Mouse (Mus musculus): ENCODE data around the gene Rhot2. TPM values are rescaled to one million over a fixed set of nuclear protein-coding genes. Genes with fewer than 3 reads are reported as not detected.

The Rhot2 gene
- polyA plus RNA-seq, 1 experiment = 62.1 TPM

GRCm38 (mm10) chr17:25802825-25803517, 41.7 kb downstream of the Rhot2 start:
- 17% methylated on average over 10 of the region's 10 CpGs for WGBS
- H3K27me3 ChIP-seq (ENCODE audit: control insufficient read depth, insufficient read depth, low read length) = no peaks in the 10 kb centered on the region
- TF ChIP-seq CTCF (IDR thresholded peaks at IDR 0.05; ENCODE audit: extremely low read depth, insufficient read depth, insufficient read length, insufficient replicate concordance) (no peak), POLR2A (IDR thresholded peaks at IDR 0.05; ENCODE audit: low read depth, low read length) (no peak)
- DNase-seq (ENCODE audit: low read depth in 1 of 2, low spot score in 2 of 2) = no peak
- H3K36me3 ChIP-seq (ENCODE audit: control insufficient read depth, insufficient read depth, low read length) = no peaks in the 10 kb centered on the region
- no peak overlapping the region for H3K4me3 ChIP-seq (ENCODE audit: extremely low read depth, insufficient read depth, insufficient read length)
- H3K27ac ChIP-seq (ENCODE audit: insufficient read depth, low read length) = no peak overlapping the region
- H3K4me1 ChIP-seq (ENCODE audit: control insufficient read depth, insufficient read depth, insufficient read length) = no peaks in the 10 kb centered on the region

DNA sequence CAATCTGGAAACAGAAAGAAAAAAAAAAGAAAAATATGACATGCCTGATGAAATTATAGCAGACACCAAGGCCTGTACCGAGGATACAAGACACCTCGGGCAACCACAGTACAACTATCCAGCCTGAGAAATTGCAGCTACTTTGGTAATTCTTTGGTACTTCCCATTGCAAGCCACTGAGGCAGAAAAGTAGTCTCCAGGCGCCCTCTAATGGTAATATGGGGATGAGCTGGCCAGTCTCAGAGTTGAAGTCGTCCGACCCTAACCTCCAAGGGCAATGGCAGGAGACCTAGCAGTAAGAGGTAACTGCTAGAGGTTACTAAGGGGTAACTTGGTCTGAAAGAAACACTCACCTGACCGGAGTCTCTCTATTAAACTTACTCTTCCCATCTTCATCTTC, 43.6 kb downstream of the Rhot2 start:
- 5% methylated on average over 6 of the region's 6 CpGs for WGBS
- Histone ChIP-seq H3K27me3 (ENCODE audit: control insufficient read depth, insufficient read depth, low read length) (no peaks in the 10 kb centered on the region), H3K27ac (ENCODE audit: insufficient read depth, low read length) (no peak overlapping the region), H3K4me1 (ENCODE audit: control insufficient read depth, insufficient read depth, insufficient read length) (peaks cover 3% of the 10 kb centered on the region; the same call in 1 of the 2 replicates), H3K4me3 (ENCODE audit: extremely low read depth, insufficient read depth, insufficient read length) (no peak overlapping the region), H3K36me3 (ENCODE audit: control insufficient read depth, insufficient read depth, low read length) (no peaks in the 10 kb centered on the region)
- peak; percentile 63 to 71 for DNase-seq (ENCODE audit: low read depth in 1 of 2, low spot score in 2 of 2)
- TF ChIP-seq CTCF (IDR thresholded peaks at IDR 0.05; ENCODE audit: extremely low read depth, insufficient read depth, insufficient read length, insufficient replicate concordance) (peak; percentile 80; the same call in 1 of the 2 replicates), POLR2A (IDR thresholded peaks at IDR 0.05; ENCODE audit: low read depth, low read length) (no peak)

DNA sequence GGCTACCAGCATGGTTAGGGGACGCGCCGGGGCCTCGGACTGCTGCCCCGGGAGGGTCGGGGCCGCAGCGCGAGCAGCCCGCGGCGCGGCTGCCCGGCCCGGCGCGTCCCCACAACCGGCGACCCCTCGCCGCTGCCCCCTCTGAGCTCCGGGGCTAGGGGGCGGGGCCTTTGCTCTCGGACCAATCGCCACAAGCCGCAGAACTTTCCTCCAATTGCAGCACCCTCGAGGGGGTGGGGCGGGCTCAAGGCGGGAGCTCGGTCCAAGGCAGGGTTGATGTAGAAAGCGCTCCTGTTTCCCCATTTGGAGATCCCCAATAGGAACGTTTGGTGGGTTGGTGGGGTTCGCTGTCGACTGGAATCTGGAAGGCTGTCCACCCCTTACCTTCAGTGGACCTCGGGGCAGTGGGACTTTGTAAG, 47.7 kb downstream of the Rhot2 start, which contains the start of gene Metrn:
TSS of gene Metrn (minus strand) at position 186 of the 419 bp plus-strand sequence.
- H3K36me3 ChIP-seq (ENCODE audit: control insufficient read depth, insufficient read depth, low read length) = no peaks in the 10 kb centered on the region
- H3K27me3 ChIP-seq (ENCODE audit: control insufficient read depth, insufficient read depth, low read length) = no peaks in the 10 kb centered on the region
- DNase-seq (ENCODE audit: low read depth in 1 of 2, low spot score in 2 of 2) = peak; percentile 45 to 87
- H3K4me1 ChIP-seq (ENCODE audit: control insufficient read depth, insufficient read depth, insufficient read length) = peaks cover 11% of the 10 kb centered on the region; the same call in 1 of the 2 replicates
- H3K4me3 ChIP-seq (ENCODE audit: extremely low read depth, insufficient read depth, insufficient read length) = peak within 1 kb of the TSS; percentile 69
- 2% methylated on average over 33 of the region's 35 CpGs for WGBS
- no peak for TF ChIP-seq POLR2A (IDR thresholded peaks at IDR 0.05; ENCODE audit: low read depth, low read length)
- no peak for TF ChIP-seq CTCF (IDR thresholded peaks at IDR 0.05; ENCODE audit: extremely low read depth, insufficient read depth, insufficient read length, insufficient replicate concordance)
- no peak within 1 kb of the TSS for H3K27ac ChIP-seq (ENCODE audit: insufficient read depth, low read length)

DNA sequence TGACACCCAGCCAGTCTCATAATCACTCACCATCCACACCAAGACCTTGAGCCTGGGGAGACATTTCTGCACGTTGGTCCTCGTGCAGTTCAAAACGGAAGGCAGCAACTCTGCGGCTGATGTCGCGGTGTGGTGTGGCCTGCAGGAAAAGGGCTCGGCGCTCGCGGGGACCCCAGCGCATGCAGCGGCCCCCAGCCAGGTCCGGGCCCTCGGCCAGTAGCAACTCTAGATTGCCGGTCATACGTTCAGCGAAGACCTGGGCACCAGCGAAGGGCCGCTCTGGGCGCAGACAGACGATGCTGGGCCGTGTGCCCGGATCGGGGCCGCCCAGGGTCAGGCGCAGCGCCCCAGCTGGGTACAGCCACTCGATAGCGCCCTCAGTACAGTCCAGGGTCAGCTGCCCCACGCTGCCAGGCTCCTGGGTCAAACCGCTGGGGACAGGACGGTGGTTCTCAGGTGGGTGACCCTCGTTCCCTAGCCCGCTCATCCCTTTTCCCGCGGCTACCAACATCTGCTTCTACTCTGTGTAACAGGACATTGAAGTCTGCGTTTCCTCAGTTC, 48.4 kb downstream of the Rhot2 start:
- H3K4me1 ChIP-seq (ENCODE audit: control insufficient read depth, insufficient read depth, insufficient read length) = peaks cover 14% of the 10 kb centered on the region
- H3K27ac ChIP-seq (ENCODE audit: insufficient read depth, low read length) = no peak overlapping the region

DNA sequence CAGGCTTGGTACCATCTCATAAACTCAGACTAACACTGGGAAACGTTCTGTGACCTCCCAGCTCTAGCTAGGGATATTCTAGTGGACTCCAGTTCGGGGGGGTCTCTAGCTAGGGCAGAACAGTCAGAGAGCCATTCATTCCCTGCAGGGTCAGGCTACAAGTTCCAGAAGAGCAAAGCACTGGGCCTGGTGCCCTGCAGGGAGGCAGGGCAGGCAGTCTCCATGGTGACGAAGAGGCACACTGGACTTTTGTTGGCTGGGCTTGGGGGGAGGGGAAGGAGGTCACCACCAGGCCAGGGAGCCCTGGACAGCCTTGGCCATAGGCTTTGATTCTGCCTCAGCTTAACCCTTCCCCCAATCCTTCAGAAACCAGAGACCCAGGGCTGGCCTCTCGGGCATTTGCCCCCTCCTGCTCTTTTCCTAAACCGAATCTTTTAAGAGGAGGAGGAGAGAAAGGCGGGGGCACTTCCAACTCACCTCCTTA, 49.0 kb downstream of the Rhot2 start, which contains the start of gene AC134908.4:
TSS of gene AC134908.4 (minus strand) at position 51 of the 484 bp plus-strand sequence.
- Histone ChIP-seq H3K27me3 (ENCODE audit: control insufficient read depth, insufficient read depth, low read length) (no peaks in the 10 kb centered on the region), H3K36me3 (ENCODE audit: control insufficient read depth, insufficient read depth, low read length) (no peaks in the 10 kb centered on the region), H3K4me1 (ENCODE audit: control insufficient read depth, insufficient read depth, insufficient read length) (peaks cover 15% of the 10 kb centered on the region), H3K27ac (ENCODE audit: insufficient read depth, low read length) (no peak within 1 kb of the TSS), H3K4me3 (ENCODE audit: extremely low read depth, insufficient read depth, insufficient read length) (peak within 1 kb of the TSS; percentile 69)
- TF ChIP-seq CTCF (IDR thresholded peaks at IDR 0.05; ENCODE audit: extremely low read depth, insufficient read depth, insufficient read length, insufficient replicate concordance) = no peak
- no peak for DNase-seq (ENCODE audit: low read depth in 1 of 2, low spot score in 2 of 2)
- 68% methylated on average over 6 of the region's 6 CpGs for WGBS

More for the DNA sequence above, 48.4 kb downstream of the Rhot2 start:
- 2% methylated on average over 37 of the region's 37 CpGs for WGBS
- H3K36me3 ChIP-seq (ENCODE audit: control insufficient read depth, insufficient read depth, low read length) = no peaks in the 10 kb centered on the region
- H3K4me3 ChIP-seq (ENCODE audit: extremely low read depth, insufficient read depth, insufficient read length) = peak overlapping the region; percentile 69
- no peaks in the 10 kb centered on the region for H3K27me3 ChIP-seq (ENCODE audit: control insufficient read depth, insufficient read depth, low read length)
- DNase-seq (ENCODE audit: low read depth in 1 of 2, low spot score in 2 of 2) = no peak
- TF ChIP-seq POLR2A (IDR thresholded peaks at IDR 0.05; ENCODE audit: low read depth, low read length) (no peak), CTCF (IDR thresholded peaks at IDR 0.05; ENCODE audit: extremely low read depth, insufficient read depth, insufficient read length, insufficient replicate concordance) (no peak)

DNA sequence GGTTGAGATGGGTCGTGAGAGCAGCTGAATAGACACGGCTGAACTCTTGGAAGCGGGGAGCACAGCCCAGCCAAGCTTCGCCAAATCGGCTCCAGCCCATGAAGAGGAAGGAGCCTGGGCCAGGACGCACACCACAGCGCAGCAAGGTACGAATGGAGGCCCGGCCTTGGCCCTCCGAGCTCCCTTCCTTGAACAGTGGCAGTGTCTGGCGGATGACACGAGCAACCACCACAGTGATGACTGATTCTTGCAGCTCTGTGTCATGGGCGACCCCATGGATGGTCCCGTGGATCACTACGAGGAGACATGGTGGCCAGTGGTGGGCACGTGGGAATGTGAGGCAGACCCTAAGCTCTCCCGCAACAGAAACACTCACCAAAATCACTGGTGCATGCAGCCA, 49.7 kb downstream of the Rhot2 start:
- 97% methylated on average over 17 of the region's 17 CpGs for WGBS
- H3K27ac ChIP-seq (ENCODE audit: insufficient read depth, low read length) = no peak overlapping the region
- no peak for DNase-seq (ENCODE audit: low read depth in 1 of 2, low spot score in 2 of 2)
- H3K27me3 ChIP-seq (ENCODE audit: control insufficient read depth, insufficient read depth, low read length) = no peaks in the 10 kb centered on the region
- no peak overlapping the region for H3K4me3 ChIP-seq (ENCODE audit: extremely low read depth, insufficient read depth, insufficient read length)
- H3K36me3 ChIP-seq (ENCODE audit: control insufficient read depth, insufficient read depth, low read length) = no peaks in the 10 kb centered on the region
- peaks cover 15% of the 10 kb centered on the region for H3K4me1 ChIP-seq (ENCODE audit: control insufficient read depth, insufficient read depth, insufficient read length)
- TF ChIP-seq CTCF (IDR thresholded peaks at IDR 0.05; ENCODE audit: extremely low read depth, insufficient read depth, insufficient read length, insufficient replicate concordance) = no peak
- TF ChIP-seq POLR2A (IDR thresholded peaks at IDR 0.05; ENCODE audit: low read depth, low read length) = no peak

Measured in spleen, adult 2 months (tissue).